26 mouse cellular contexts compared by ENCODE assay signal in genomic region chr5:131096824-131097223, GRCm38 (mm10).
A peak's percentile ranks its signal among the peaks of the same experiment; 100 is the strongest.
DNase-seq lines count a peak whose midpoint lies in the region; TF ChIP-seq lines count a peak whose summit lies in the region.
"Had no signal": no experiment of that assay in that cellular context is flagged by ENCODE, and none has a peak within 500 bp of the region (broad histone marks: within the 10 kb centered on the region; RNA-seq: fewer than 3 reads in every experiment).

No protein-coding gene starts in this region.

- intact Hi-C loops in gastrocnemius, postnatal 36 days (cut with DNase I): no loop called here

- H3K27ac ChIP-seq in layer of hippocampus, adult 2 months: peak overlapping the region; percentile 68
- H3K27ac ChIP-seq: forebrain, embryonic 13.5 days; heart, embryonic 15.5 days; hindbrain, embryonic 12.5 days; hindbrain, postnatal 0 days; intestine, embryonic 15.5 days; limb, embryonic 13.5 days; liver, embryonic 13.5 days; macrophage had no signal

- H3K4me3 ChIP-seq in layer of hippocampus, adult 2 months: no peak overlapping the region
- H3K4me3 ChIP-seq: erythroblast, embryonic 14.5 days; forebrain, embryonic 13.5 days; heart, embryonic 15.5 days; hindbrain, embryonic 12.5 days; intestine, embryonic 15.5 days; limb, embryonic 13.5 days; liver, embryonic 13.5 days had no signal

- TF ChIP-seq CTCF in layer of hippocampus, adult 2 months (conservative IDR thresholded peaks at IDR 0.05): no peak

- peak; percentile 28 for DNase-seq in gastrocnemius, adult 18-20 months (ENCODE audit: low spot score)
- no peak for DNase-seq in gastrocnemius, postnatal 36 days
- no peak for DNase-seq in layer of hippocampus, adult 2 months (ENCODE audit: low spot score in 2 of 2)
- no peak for DNase-seq in layer of hippocampus, postnatal 25 days (ENCODE audit: extremely low spot score in 1 of 2, low spot score in 1 of 2)
- DNase-seq in fat pad, adult 2 months (ENCODE audit: extremely low read depth, low read depth, low spot score): peak; percentile 80
- peak; percentile 47 for DNase-seq in skeletal muscle tissue, adult 2 months (ENCODE audit: low read depth, low spot score)
- no peak for DNase-seq in layer of hippocampus, adult 9-11 months
- DNase-seq: cerebellum, adult 2 months; cerebellum, postnatal 14 days; heart, postnatal 36 days; kidney, adult 2 months; kidney, postnatal 4 days; liver, embryonic 13.5 days; lung, adult 18-20 months; midbrain, embryonic 14.5 days; right cerebral cortex, postnatal 25 days; spleen, adult 18-20 months; thymus, postnatal 14 days had no signal

Comparison
In these comparisons a context has a peak if more than half of its experiments do, and no peak if none do; other contexts are left out.
1. DNase-seq: peak in gastrocnemius, adult 18-20 months (single experiment), fat pad, adult 2 months (single experiment) and skeletal muscle tissue, adult 2 months (single experiment); none in gastrocnemius, postnatal 36 days (0 of 2), layer of hippocampus, adult 2 months (0 of 2), layer of hippocampus, postnatal 25 days (0 of 2) and layer of hippocampus, adult 9-11 months (single experiment).